In the genomic region with DNA sequence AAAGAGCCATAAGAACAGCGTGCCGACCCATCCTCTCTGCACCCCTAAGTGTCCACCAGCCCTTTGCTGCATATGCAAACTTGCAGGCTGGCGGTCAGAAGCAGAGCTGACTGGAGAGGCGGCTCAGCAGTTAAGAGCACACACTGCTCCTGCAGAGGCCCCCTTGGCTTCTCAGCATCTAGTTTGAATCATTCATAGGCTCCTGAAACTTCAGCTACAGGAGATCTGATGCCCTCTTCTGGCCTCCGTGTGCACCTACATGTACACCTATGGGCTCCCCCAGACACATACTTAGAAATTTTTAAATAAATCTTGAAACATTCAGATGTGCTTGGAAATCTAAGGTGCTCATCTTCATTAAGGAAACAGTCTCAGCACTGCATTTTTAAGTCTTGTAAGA, we compare ENCODE assay signal across 8 mouse cellular contexts. TPM values are rescaled to one million over a fixed set of nuclear protein-coding genes. Genes with fewer than 3 reads are reported as not detected.
DNase-seq lines count a peak whose midpoint lies in the region; ATAC-seq and TF ChIP-seq lines count a peak whose summit lies in the region.
"Had no signal": no experiment of that assay in that cellular context is flagged by ENCODE, and none has a peak within 500 bp of the region (broad histone marks: within the 10 kb centered on the region; RNA-seq: fewer than 3 reads in every experiment).

No protein-coding gene starts in this region.

- H3K4me2 ChIP-seq in lung, embryonic 14.5 days = no peak overlapping the region
- H3K4me2 ChIP-seq in forebrain, embryonic 15.5 days (replicated peaks) = no peak overlapping the region
- no peak overlapping the region for H3K4me2 ChIP-seq in midbrain, postnatal 0 days (ENCODE audit: low read depth, low read length, poor library complexity, severe bottlenecking)

- H3K27me3 ChIP-seq in lung, embryonic 14.5 days (ENCODE audit: insufficient read depth, low read length) = no peaks in the 10 kb centered on the region
- H3K27me3 ChIP-seq in forebrain, embryonic 15.5 days = no peaks in the 10 kb centered on the region
- H3K27me3 ChIP-seq in midbrain, postnatal 0 days (ENCODE audit: insufficient read depth, low read length) = no peaks in the 10 kb centered on the region

- peak; percentile 51 for TF ChIP-seq CTCF in lung, embryonic 14.5 days (IDR thresholded peaks at IDR 0.05; ENCODE audit: low read depth)
- 0 out of 2 replicates have a peak, but pooled peaks have one; percentile 15 for TF ChIP-seq CTCF in bone marrow, adult 2 months (IDR thresholded peaks at IDR 0.05; ENCODE audit: control insufficient read depth, insufficient read depth, low read length)
- TF ChIP-seq CTCF in midbrain, postnatal 0 days (IDR thresholded peaks at IDR 0.05) = peak; percentile 78

- WGBS in lung, embryonic 14.5 days = 25% methylated on average over 5 of the region's 5 CpGs
- WGBS in bone marrow, adult 2 months = 72% methylated on average over 5 of the region's 5 CpGs
- WGBS in forebrain, embryonic 15.5 days = 12% methylated on average over 5 of the region's 5 CpGs
- WGBS in midbrain, postnatal 0 days = 11% methylated on average over 5 of the region's 5 CpGs

- no peaks in the 10 kb centered on the region for H3K9me3 ChIP-seq in lung, embryonic 14.5 days (ENCODE audit: low read depth, low read length)
- H3K9me3 ChIP-seq in forebrain, embryonic 15.5 days = no peaks in the 10 kb centered on the region
- no peaks in the 10 kb centered on the region for H3K9me3 ChIP-seq in midbrain, postnatal 0 days (ENCODE audit: low read length)

- no peaks in the 10 kb centered on the region for H3K4me1 ChIP-seq in lung, embryonic 14.5 days (ENCODE audit: insufficient read depth)
- no peaks in the 10 kb centered on the region for H3K4me1 ChIP-seq in bone marrow, adult 2 months (ENCODE audit: control insufficient read depth, insufficient read depth, low read length)
- H3K4me1 ChIP-seq in forebrain, embryonic 15.5 days = no peaks in the 10 kb centered on the region
- no peaks in the 10 kb centered on the region for H3K4me1 ChIP-seq in midbrain, postnatal 0 days (ENCODE audit: insufficient read depth, low read length)

- no peak for TF ChIP-seq POLR2A in bone marrow, adult 2 months (IDR thresholded peaks at IDR 0.05; ENCODE audit: borderline replicate concordance, control insufficient read depth, low read depth, low read length)

- DNase-seq in lung, embryonic 14.5 days = peak; percentile 64
- no peak for DNase-seq in lung, postnatal 4 days
- peak; percentile 66 for DNase-seq in midbrain, postnatal 0 days (ENCODE audit: low spot score)
- DNase-seq in spleen, adult 12 weeks (ENCODE audit: low spot score) = no peak
- DNase-seq in right cerebral cortex, adult 18-20 months = no peak

- no peak overlapping the region for H3K4me3 ChIP-seq in lung, embryonic 14.5 days (ENCODE audit: low read depth, low read length)
- H3K4me3 ChIP-seq in bone marrow, adult 2 months (replicated peaks; ENCODE audit: control insufficient read depth, low read depth, low read length) = no peak overlapping the region
- no peak overlapping the region for H3K4me3 ChIP-seq in forebrain, embryonic 15.5 days
- H3K4me3 ChIP-seq in midbrain, postnatal 0 days (ENCODE audit: low read depth, low read length) = no peak overlapping the region
- H3K4me3 ChIP-seq: myocyte had no signal

- H3K27ac ChIP-seq in lung, embryonic 14.5 days (ENCODE audit: low read depth) = peak overlapping the region; percentile 30; the same call in 1 of the 2 replicates
- no peak overlapping the region for H3K27ac ChIP-seq in bone marrow, adult 2 months (ENCODE audit: control insufficient read depth, insufficient read depth, low read depth, low read length, poor library complexity)
- H3K27ac ChIP-seq in forebrain, embryonic 15.5 days (replicated peaks) = no peak overlapping the region
- no peak overlapping the region for H3K27ac ChIP-seq in midbrain, postnatal 0 days (ENCODE audit: low read depth, low read length)

- H3K9ac ChIP-seq in lung, embryonic 14.5 days = no peak overlapping the region
- no peak overlapping the region for H3K9ac ChIP-seq in forebrain, embryonic 15.5 days (replicated peaks)
- H3K9ac ChIP-seq in midbrain, postnatal 0 days (replicated peaks; ENCODE audit: low read length, poor library complexity, severe bottlenecking) = no peak overlapping the region

- H3K36me3 ChIP-seq in lung, embryonic 14.5 days (ENCODE audit: insufficient read depth) = peaks cover 92% of the 10 kb centered on the region
- H3K36me3 ChIP-seq in forebrain, embryonic 15.5 days = no peaks in the 10 kb centered on the region
- no peaks in the 10 kb centered on the region for H3K36me3 ChIP-seq in midbrain, postnatal 0 days (ENCODE audit: insufficient read depth, low read length)

- no peak for ATAC-seq in lung, embryonic 14.5 days (ENCODE audit: insufficient read depth)
- 0 out of 2 replicates have a peak, but pooled peaks have one; percentile 8 for ATAC-seq in forebrain, embryonic 15.5 days (replicated peaks)
- ATAC-seq in midbrain, postnatal 0 days (ENCODE audit: low FRiP score) = no peak

RNA-seq across cellular contexts. Expression of a gene that starts 35.6 kb away (rescaled TPM):
- 474 and 484 TPM in 2 replicates for polyA plus RNA-seq in lung, embryonic 14.5 days (2014; fragmentation: Nextera tagmentation; extraction: Ambion mirVana)
- polyA plus RNA-seq in bone marrow, adult 2 months (2011; ENCODE audit: insufficient read depth, insufficient read length, low replicate concordance, missing spikeins) = 98.8 and 211 TPM in 2 replicates
- polyA plus RNA-seq in forebrain, embryonic 15.5 days (2015; fragmentation: Nextera tagmentation; extraction: Ambion mirVana) = 78.9 and 83.6 TPM in 2 replicates
- total RNA-seq in midbrain, postnatal 0 days (2014; rRNA removed) = 68.4 and 73.2 TPM in 2 replicates
- polyA plus RNA-seq in midbrain, postnatal 0 days (2015; fragmentation: Nextera tagmentation; extraction: Ambion mirVana) = 69.2 and 79.1 TPM in 2 replicates

Comparison
In these comparisons a context has a peak if more than half of its experiments do, and no peak if none do; other contexts are left out.
1. DNase-seq: peak in lung, embryonic 14.5 days (single experiment) and midbrain, postnatal 0 days (single experiment); none in lung, postnatal 4 days (0 of 2), spleen, adult 12 weeks (single experiment) and right cerebral cortex, adult 18-20 months (single experiment).
2. CTCF ChIP-seq: peak in every context shown above with its lines; median percentile 78 in midbrain, postnatal 0 days; 51 in lung, embryonic 14.5 days; 15 in bone marrow, adult 2 months.